Mouse (Mus musculus) layer of hippocampus, adult 8-10 months (tissue): ENCODE results near the gene Asb16. TPM values are rescaled to one million over a fixed set of nuclear protein-coding genes. Genes with fewer than 3 reads are reported as not detected.
"Not testable (repeated sequence)": the region's sequence is repeated elsewhere in the genome, so short reads cannot be mapped to it uniquely, and the experiment has no call there.

ENCODE experiments used
- DNase-seq, 2 experiments: peaks; one replicate each; pipeline ENCODE4 v3.0.0; 2022; ENCODE audit warnings: low spot score in 2 of 2
- total RNA-seq, 4 experiments: library from RNA; stranded (reverse); gene quantifications; 2 replicates each; pipeline ENCODE4 v1.2.4; 2022

The Asb16 gene
- total RNA-seq, 4 experiments from 2014 or later, result 2.1 to 2.4 (median 2.2) TPM

GRCm38 (mm10) chr11:102241874-102242273 is 26.7 kb upstream of the Asb16 start:
- no peak for DNase-seq

- DNase-seq, result peak; percentile 75 to 79
These were observed 23.6 kb upstream of the Asb16 start for GRCm38 (mm10) chr11:102244926-102245449.

- DNase-seq, result no peak
These were observed 22.8 kb upstream of the Asb16 start for GRCm38 (mm10) chr11:102245581-102246272.

GRCm38 (mm10) chr11:102246273-102246635 is 22.3 kb upstream of the Asb16 start:
- DNase-seq, result no peak

- DNase-seq, result no peak
These were observed 21.7 kb upstream of the Asb16 start for GRCm38 (mm10) chr11:102246871-102247270.

- peak; percentile 77 to 95 for DNase-seq
These were observed 19.8 kb upstream of the Asb16 start, which contains the start of gene BC030867 for GRCm38 (mm10) chr11:102248630-102249230. BC030867 (plus strand) TSS chr11:102248882.

- no peak for DNase-seq
These were observed 19.0 kb upstream of the Asb16 start for GRCm38 (mm10) chr11:102249351-102250090.

- no peak for DNase-seq
These were observed 11.0 kb upstream of the Asb16 start for GRCm38 (mm10) chr11:102257514-102257913.

- no peak for DNase-seq
These were observed 10.4 kb upstream of the Asb16 start for GRCm38 (mm10) chr11:102258095-102258494.

GRCm38 (mm10) chr11:102258521-102258920 is 10.0 kb upstream of the Asb16 start:
- no peak for DNase-seq

- no peak for DNase-seq
These were observed 5.3 kb upstream of the Asb16 start for GRCm38 (mm10) chr11:102263211-102263610.

- DNase-seq, result no peak
These were observed 2.7 kb upstream of the Asb16 start for GRCm38 (mm10) chr11:102265816-102266215.

- no peak for DNase-seq
These were observed 1.8 kb upstream of the Asb16 start for GRCm38 (mm10) chr11:102266631-102267355.

- peak; percentile 52 to 76 for DNase-seq
These were observed 1.1 kb upstream of the Asb16 start for GRCm38 (mm10) chr11:102267480-102267879.

- no peak for DNase-seq
These were observed 7.9 kb downstream of the Asb16 start for GRCm38 (mm10) chr11:102276411-102276915.

GRCm38 (mm10) chr11:102277754-102278153 is 9.2 kb downstream of the Asb16 start:
- no peak for DNase-seq

GRCm38 (mm10) chr11:102279595-102279994 is 11.1 kb downstream of the Asb16 start:
- DNase-seq, result no peak

GRCm38 (mm10) chr11:102280267-102280666 is 11.7 kb downstream of the Asb16 start:
- DNase-seq, result not testable (repeated sequence)

- DNase-seq, result no peak
These were observed 15.4 kb downstream of the Asb16 start for GRCm38 (mm10) chr11:102283922-102284321.

GRCm38 (mm10) chr11:102284501-102285094 is 16.1 kb downstream of the Asb16 start, which contains the start of gene Tmub2:
Tmub2 (plus strand) TSS chr11:102284931.
- peak; percentile 96 to 97 for DNase-seq
